Mouse (Mus musculus): ENCODE measurements around the gene Olfml1. TPM values are rescaled to one million over a fixed set of nuclear protein-coding genes. Genes with fewer than 3 reads are reported as not detected.

Olfml1 gene
- polyA plus RNA-seq (2012; rRNA removed): 7.4 and 9.6 TPM in 2 replicates

DNA sequence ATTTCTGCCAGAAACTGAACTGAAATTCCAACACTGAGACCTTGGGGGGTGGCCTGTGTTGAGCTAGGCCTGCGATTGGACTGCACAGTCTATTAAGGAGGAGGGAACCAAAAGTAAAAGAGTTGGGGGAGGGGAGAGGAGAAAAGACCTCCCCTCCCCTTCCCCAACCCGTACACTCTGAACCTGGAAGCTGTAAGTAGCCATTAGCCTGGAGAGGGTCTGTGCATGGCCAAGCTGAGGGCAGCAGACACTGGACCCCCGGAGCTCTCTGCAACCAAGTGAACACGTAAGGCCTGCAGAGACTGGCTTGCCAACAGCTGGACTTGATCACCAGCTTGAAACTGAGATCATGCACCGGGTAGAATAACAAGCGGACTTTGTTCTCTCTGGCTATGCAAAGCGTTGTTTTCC, at the start of gene Olfml1:
Olfml1 (plus strand) TSS at position 186 of the 411 bp plus-strand sequence.

DNA sequence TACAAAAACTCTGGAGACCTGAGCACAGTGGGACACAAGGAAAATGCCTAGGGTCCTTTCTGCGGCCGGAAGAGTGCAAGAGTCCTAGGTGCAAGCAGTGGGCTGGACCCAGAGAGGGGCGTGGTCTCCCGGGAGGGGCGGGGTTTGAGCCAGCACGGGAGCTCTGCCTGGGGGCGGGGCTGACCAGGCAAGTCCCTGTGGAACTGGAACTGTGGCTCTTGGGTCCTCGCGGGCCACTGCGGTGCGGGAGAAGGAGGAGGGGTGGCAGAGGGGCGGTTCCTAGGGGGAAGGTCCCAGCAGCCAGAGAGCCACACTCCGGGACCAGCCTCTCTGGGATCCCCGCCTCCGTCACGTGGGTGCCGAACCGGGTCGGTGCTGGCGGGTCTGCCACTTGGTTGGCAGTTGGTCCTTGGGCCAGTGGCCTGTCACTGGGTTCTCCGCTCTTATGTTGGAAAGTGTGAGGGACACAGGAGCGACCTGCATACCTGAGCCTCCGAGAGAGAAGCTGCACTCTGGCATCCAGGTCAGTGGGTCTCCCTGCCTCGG, 27.7 kb downstream of the Olfml1 start, which contains the start of gene Ppfibp2:
Ppfibp2 (plus strand) TSS at position 351 of the 546 bp plus-strand sequence.

GRCm38 (mm10) chr7:107625061-107625460, 57.8 kb downstream of the Olfml1 start, which contains the start of gene 5330417H12Rik:
Gene 5330417H12Rik (minus strand): TSS chr7:107625161.

Other genes with a start within 250 kb of the Olfml1 start
- gene Syt9, start 196.7 kb upstream of the Olfml1 start, polyA plus RNA-seq (2012; rRNA removed): 4.8 and 5.1 TPM in 2 replicates
- gene Ppfibp2, start 27.8 kb downstream of the Olfml1 start, polyA plus RNA-seq (2012; rRNA removed): 4.8 and 12.0 TPM in 2 replicates
- gene 5330417H12Rik, start 57.7 kb downstream of the Olfml1 start, polyA plus RNA-seq (2012; rRNA removed): not detected in 2 replicates
- gene Cyb5r2, start 190.6 kb downstream of the Olfml1 start, polyA plus RNA-seq (2012; rRNA removed): 0.16 and 0.24 TPM in 2 replicates
- not detected in 2 replicates for gene Ovch2, start 233.8 kb downstream of the Olfml1 start, polyA plus RNA-seq (2012; rRNA removed)
- gene Olfr467, start 244.8 kb downstream of the Olfml1 start, polyA plus RNA-seq (2012; rRNA removed): not detected in 2 replicates